Mouse (Mus musculus) liver, postnatal 0 days (tissue): ENCODE measurements at regions not wholly inside any gene's neighbourhood (a gene's known extent, or its start where the extent isn't known, plus 50 kb on each side); places are given as distances from the start of the nearest gene placed in this dataset.

Source experiments
- CTCF ChIP-seq: sonication (generic); IDR thresholded peaks from 2 replicates; pipeline ENCODE4 v1.5.1; 2016; ENCODE audit warnings: antibody characterized with exemption, low read depth
- EP300 ChIP-seq: IDR thresholded peaks from 2 replicates; pipeline ENCODE4 v1.6.1; 2016; ENCODE audit warnings: antibody characterized with exemption, low read depth, mild to moderate bottlenecking

DNA sequence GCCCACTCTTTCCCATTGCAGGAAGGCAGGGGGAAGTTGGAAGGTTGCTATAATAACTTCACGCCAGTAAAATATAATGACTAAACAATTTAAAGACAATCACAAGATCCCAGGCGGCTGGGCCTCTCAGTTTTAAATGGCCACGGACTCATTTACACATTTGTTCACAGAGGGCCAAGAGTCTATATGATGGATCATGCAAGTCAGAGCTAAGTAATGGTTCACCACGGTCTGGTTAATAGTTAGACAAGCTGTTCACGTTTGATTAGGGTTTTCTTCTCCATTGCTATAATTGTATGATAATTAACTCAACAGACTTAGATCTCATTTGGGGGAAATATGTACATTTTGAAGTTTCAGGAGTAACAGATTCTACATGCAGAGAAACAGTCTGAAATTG lies 170.0 kb downstream of the Ppargc1a start:
- no peak for TF ChIP-seq CTCF
- TF ChIP-seq EP300 = no peak
